Mouse (Mus musculus): Measurements from ENCODE around the gene Sik2.

GRCm38 (mm10) chr9:51030147-51030546, 21.3 kb upstream of the Sik2 start:
- TF ChIP-seq HCFC1 (IDR thresholded peaks at IDR 0.05; ENCODE audit: borderline replicate concordance, insufficient read depth, low read length) = no peak
- TF ChIP-seq CHD2 (IDR thresholded peaks at IDR 0.05; ENCODE audit: low read depth, low read length) = no peak
- no peak for TF ChIP-seq ZNF384 (IDR thresholded peaks at IDR 0.05; ENCODE audit: low read depth, low read length)
- TF ChIP-seq ZC3H11A (IDR thresholded peaks at IDR 0.05; ENCODE audit: borderline replicate concordance, low read depth, low read length) = no peak

Measured in ES-E14 (cell line).